Mouse (Mus musculus) embryonic fibroblast, embryonic 13.5 days (primary cell): ENCODE results near the gene Enox1.

Source experiments
- CTCF ChIP-seq: IDR thresholded peaks from 2 replicates; pipeline ENCODE4 v1.5.1; 2011; ENCODE audit warnings: mild to moderate bottlenecking, control low read depth, low read length, moderate library complexity, borderline replicate concordance; ENCODE audit not compliant: insufficient read depth
- POLR2A ChIP-seq: IDR thresholded peaks from 2 replicates; pipeline ENCODE4 v1.6.1; 2011; ENCODE audit warnings: low read depth, mild to moderate bottlenecking, control low read depth, low read length, moderate library complexity

DNA sequence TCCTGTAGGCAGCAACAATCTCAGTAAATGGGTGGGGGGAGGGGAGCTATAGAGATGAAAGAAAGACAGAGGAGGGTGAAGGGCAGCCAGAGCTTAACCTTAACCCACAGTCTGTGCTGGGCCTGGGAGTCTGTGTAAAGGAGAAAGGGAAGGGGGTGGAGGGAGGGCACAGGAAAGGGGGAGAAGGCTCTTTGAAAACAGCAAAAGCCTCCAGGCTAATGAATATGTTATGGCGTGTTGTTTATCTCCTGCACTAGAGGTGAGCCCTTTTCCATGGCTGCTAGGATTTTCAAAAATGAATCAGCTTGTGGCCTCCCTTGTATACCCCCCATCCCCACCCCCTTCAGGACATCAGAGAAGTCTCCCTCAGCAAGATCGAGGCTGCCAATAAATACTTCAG, 225.0 kb downstream of the Enox1 start:
- TF ChIP-seq POLR2A (no peak), CTCF (no peak)
